Mouse (Mus musculus) forebrain, embryonic 11.5 days (tissue): ENCODE measurements around the gene Col18a1. TPM values are rescaled to one million over a fixed set of nuclear protein-coding genes. Genes with fewer than 3 reads are reported as not detected.

Source experiments
- ATAC-seq: fragments of 200-750 bp; cut with Nextera tagmentation; replicated peaks from 2 replicates; pipeline ENCODE4 v1.8.0; 2017; ENCODE audit warnings: moderate TSS enrichment; ENCODE audit not compliant: low FRiP score
- DNase-seq: peaks from one replicate; pipeline ENCODE4 v3.0.0-alpha.2; 2017; ENCODE audit warnings: low spot score
- H3K27ac ChIP-seq: fragments of 300-500 bp; sonication (generic); 2 replicates; pipeline ENCODE4 v1.5.1; 2014; ENCODE audit warnings: low read depth, low read length
- H3K27me3 ChIP-seq: fragments of 300-500 bp; sonication (generic); 2 replicates; pipeline ENCODE4 v1.6.1; 2014; ENCODE audit warnings: mild to moderate bottlenecking, low read length, mixed read lengths; ENCODE audit not compliant: control insufficient read depth, insufficient read depth
- H3K36me3 ChIP-seq: fragments of 300-500 bp; sonication (generic); 2 replicates; pipeline ENCODE4 v1.6.1; 2014; ENCODE audit warnings: mild to moderate bottlenecking, low read length, moderate library complexity, mixed read lengths; ENCODE audit not compliant: control insufficient read depth, insufficient read depth
- H3K4me1 ChIP-seq: fragments of 300-500 bp; sonication (generic); replicated peaks from 2 replicates; pipeline ENCODE4 v1.6.1; 2014; ENCODE audit warnings: low read length, mixed read lengths; ENCODE audit not compliant: control insufficient read depth, insufficient read depth
- H3K4me2 ChIP-seq: fragments of 300-500 bp; sonication (generic); 2 replicates; pipeline ENCODE4 v1.6.1; 2014; ENCODE audit warnings: low read depth, mild to moderate bottlenecking, low read length, moderate library complexity, mixed read lengths; ENCODE audit not compliant: severe bottlenecking
- H3K4me3 ChIP-seq: fragments of 300-500 bp; sonication (generic); 2 replicates; pipeline ENCODE4 v1.5.1; 2014; ENCODE audit warnings: low read depth, low read length
- H3K9ac ChIP-seq: fragments of 300-500 bp; sonication (generic); 2 replicates; pipeline ENCODE4 v1.6.1; 2014; ENCODE audit warnings: low read length
- H3K9me3 ChIP-seq: fragments of 300-500 bp; sonication (generic); 2 replicates; pipeline ENCODE4 v1.6.1; 2016; ENCODE audit warnings: low read length, mixed read lengths; ENCODE audit not compliant: control insufficient read depth
- WGBS: fragments of 180-500 bp; shearing (Covaris S2); extraction: QIAGEN DNeasy Blood & Tissue Kit; methylation state at CpG from one replicate; pipeline ENCODE4 v1.1.7; 2014; 5-methylcytosine and 5-hydroxymethylcytosine counted together
- polyA plus RNA-seq: library from polyadenylated mRNA; unstranded; fragments of >200 nt; fragmentation: Nextera tagmentation; extraction: Ambion mirVana; gene quantifications from 2 replicates; pipeline ENCODE4 v1.2.1, GENCODE M21; 2014

Gene Col18a1
- polyA plus RNA-seq, 1 experiment from 2014 or later: 86.7 TPM

DNA sequence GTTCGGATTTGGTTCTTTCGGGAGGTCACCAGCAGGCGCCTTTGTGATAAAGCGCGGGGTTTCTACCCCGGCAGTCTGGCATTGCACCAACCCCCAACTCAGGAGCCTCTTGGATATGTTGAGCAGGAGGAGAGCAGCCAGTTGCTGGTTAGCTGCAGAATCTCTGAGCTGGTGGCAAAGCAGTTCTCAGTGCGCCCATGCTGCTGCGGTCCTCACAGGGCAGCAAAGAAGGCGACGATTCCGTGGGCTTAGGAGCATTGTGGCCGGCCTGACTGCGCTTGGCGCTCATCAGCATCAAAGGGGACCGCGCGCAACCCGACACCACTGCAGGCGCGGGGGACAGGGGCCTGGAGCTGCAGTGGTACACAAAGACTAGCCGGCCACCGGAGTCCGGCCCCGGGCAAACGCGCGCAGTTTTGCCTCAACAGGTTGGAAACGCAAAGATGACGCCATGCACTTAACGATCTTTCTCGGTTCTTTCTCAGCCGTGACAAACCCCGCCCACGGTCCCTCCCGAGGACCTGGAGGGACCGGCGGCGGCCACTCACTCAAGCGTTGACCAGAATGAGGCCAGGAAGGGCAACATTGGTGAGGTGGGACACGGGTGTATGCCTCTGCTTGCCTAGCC is 916 bp downstream of the Col18a1 start:
- ATAC-seq (peak; percentile 80), DNase-seq (peak; percentile 89)
- H3K27me3 ChIP-seq: no peaks in the 10 kb centered on the region
- H3K4me3 ChIP-seq: peak overlapping the region; percentile 62
- H3K9ac ChIP-seq: peak overlapping the region; percentile 60
- H3K27ac ChIP-seq: peak overlapping the region; percentile 74
- H3K36me3 ChIP-seq: no peaks in the 10 kb centered on the region
- peaks cover 18% of the 10 kb centered on the region; the same call in 1 of the 2 replicates for H3K4me1 ChIP-seq
- peak overlapping the region; percentile 97 for H3K4me2 ChIP-seq
- no peaks in the 10 kb centered on the region for H3K9me3 ChIP-seq
- WGBS: 1% methylated on average over 40 of the region's 40 CpGs

DNA sequence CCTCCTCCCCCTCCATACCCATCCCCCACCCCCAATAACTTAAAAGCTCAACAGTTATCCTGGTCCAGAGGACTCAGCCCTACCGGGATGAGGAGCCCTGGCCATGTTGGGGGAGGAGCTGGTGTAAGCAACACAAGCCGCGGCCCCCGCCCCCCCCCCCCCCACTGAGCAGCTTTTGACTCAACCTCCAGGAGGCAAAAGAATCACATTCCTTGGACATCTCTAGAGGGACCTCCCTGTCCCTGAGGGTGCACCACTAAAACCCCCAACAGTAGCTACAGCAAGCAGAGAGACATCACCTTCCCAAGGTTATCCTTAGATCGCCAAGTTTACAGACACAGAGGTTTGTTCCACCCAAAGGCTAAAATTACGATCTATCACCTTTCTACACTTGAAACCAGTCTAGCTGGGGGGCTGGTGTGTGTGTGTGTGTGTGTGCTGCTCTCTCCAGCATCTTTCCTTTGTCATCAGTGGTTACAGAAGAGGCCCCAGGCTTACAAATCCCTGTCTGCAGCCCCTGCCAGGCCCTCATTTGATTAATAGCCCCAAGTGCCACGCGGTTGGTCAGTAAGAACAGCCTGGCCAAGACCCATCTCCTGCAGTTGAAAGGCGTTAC is 1.8 kb downstream of the Col18a1 start:
- Histone ChIP-seq H3K27me3 (no peaks in the 10 kb centered on the region), H3K4me2 (peak overlapping the region; percentile 97), H3K9ac (peak overlapping the region; percentile 60), H3K4me1 (peaks cover 18% of the 10 kb centered on the region; the same call in 1 of the 2 replicates), H3K36me3 (no peaks in the 10 kb centered on the region), H3K9me3 (no peaks in the 10 kb centered on the region), H3K4me3 (peak overlapping the region; percentile 62), H3K27ac (peak overlapping the region; percentile 74)
- ATAC-seq (peak; percentile 42), DNase-seq (peak; percentile 73)
- 0% methylated on average over 9 of the region's 9 CpGs for WGBS

DNA sequence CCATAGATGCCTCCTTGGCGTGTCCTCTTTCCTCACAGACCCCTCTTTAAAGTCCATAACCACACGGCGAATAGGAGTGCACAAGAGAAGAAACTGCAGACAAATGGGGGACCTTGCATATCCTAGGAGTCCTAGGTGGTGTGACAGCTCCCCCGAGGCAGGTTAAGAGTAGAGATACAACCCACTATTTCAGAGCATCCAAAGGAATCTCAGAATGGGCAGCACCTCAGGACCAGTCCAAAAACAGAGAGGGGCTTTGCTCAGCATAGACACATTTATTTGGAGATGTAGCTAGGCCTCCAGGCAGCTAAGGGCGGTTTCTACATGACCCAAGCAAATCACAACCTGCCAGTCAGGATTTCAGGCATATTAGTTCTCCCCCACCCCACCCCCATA is 2.3 kb downstream of the Col18a1 start:
- DNase-seq (no peak), ATAC-seq (no peak)
- Histone ChIP-seq H3K4me2 (peak overlapping the region; percentile 97), H3K27ac (no peak overlapping the region), H3K9ac (no peak overlapping the region; the same call in 1 of the 2 replicates), H3K4me1 (peaks cover 20% of the 10 kb centered on the region; the same call in 1 of the 2 replicates), H3K4me3 (peak overlapping the region; percentile 62; the same call in 1 of the 2 replicates), H3K9me3 (no peaks in the 10 kb centered on the region), H3K27me3 (no peaks in the 10 kb centered on the region), H3K36me3 (no peaks in the 10 kb centered on the region)
- WGBS: 13% methylated on average over 5 of the region's 5 CpGs

DNA sequence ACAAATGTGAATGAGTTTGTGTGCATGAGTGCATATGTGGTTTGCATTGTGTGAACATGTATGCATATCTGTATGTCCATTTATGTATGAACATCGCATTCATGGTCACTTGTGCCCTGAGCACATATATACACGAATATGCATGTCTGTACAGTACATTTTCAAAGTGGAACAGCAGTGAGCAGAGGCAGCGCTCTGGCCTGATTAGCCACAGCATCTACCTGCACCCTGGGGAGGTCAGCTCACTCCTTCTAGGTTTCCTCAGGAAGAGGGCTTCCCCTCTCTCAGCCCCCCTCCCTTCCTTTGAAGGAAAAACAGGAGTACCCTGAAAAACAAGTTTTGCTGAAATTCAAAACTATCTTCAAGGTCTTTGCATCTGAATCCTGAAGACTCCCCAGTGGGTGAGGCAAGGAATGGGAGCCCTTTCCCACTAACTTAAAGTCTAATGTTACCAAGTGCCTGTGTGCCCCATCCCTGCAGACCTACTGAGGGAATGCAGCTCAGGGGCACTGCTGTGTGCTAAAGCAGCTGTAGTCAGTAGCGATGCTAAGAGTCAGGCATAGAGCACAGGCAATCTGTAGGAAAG is 2.9 kb downstream of the Col18a1 start:
- Histone ChIP-seq H3K9me3 (no peaks in the 10 kb centered on the region), H3K4me2 (peak overlapping the region; percentile 24; the same call in 1 of the 2 replicates), H3K4me1 (peaks cover 21% of the 10 kb centered on the region; the same call in 1 of the 2 replicates), H3K4me3 (no peak overlapping the region), H3K27ac (no peak overlapping the region), H3K9ac (no peak overlapping the region; the same call in 1 of the 2 replicates), H3K36me3 (no peaks in the 10 kb centered on the region), H3K27me3 (no peaks in the 10 kb centered on the region)
- 44% methylated on average over 4 of the region's 4 CpGs for WGBS
- DNase-seq (no peak), ATAC-seq (no peak)

DNA sequence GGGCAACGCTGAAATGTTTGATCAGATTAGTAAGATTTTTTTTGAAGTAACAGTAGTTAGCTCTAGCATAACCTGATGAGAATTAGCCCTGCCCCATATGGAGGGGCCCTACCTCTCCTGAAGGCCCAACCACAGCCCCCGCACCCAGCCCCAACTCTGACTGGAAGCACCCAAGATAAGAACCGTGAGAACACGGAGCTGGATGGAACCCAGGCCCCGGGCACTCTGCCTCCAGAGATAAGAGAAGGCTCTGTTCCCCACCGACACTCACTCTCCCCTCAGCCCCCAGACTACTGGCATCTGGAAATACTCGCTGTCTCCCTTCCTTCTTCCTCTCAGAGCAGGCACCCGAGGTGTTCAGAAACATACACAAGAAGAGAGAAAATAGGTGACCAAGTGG is 6.8 kb downstream of the Col18a1 start:
- ATAC-seq (no peak), DNase-seq (peak; percentile 49)
- Histone ChIP-seq H3K4me1 (peaks cover 27% of the 10 kb centered on the region), H3K4me2 (no peak overlapping the region), H3K36me3 (no peaks in the 10 kb centered on the region), H3K4me3 (no peak overlapping the region), H3K27me3 (no peaks in the 10 kb centered on the region), H3K9ac (no peak overlapping the region), H3K27ac (no peak overlapping the region), H3K9me3 (no peaks in the 10 kb centered on the region)
- 78% methylated on average over 8 of the region's 8 CpGs for WGBS

DNA sequence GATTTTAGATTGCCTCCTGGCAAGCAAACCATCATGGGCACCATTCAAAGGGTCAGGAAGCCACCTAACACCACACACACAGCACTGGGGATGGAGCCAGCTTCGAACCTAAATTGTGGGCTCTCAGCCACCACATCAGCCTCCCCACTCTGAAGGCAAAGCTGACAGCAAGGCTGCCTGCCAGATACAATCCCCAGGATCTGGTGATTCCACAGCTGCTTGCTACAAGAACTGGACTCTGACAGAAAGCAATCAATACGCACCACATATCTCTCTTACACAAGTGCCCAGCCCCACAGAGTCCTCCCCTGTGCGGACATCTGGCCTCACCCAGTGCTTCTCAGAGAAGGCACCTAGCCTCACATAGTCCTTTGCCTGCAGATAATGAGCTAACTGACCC is 7.4 kb downstream of the Col18a1 start:
- Histone ChIP-seq H3K4me1 (peaks cover 24% of the 10 kb centered on the region), H3K27ac (0 out of 2 replicates have a peak overlapping the region, but pooled peaks have one; percentile 2), H3K4me3 (no peak overlapping the region), H3K27me3 (no peaks in the 10 kb centered on the region), H3K36me3 (no peaks in the 10 kb centered on the region), H3K9ac (no peak overlapping the region), H3K4me2 (no peak overlapping the region), H3K9me3 (no peaks in the 10 kb centered on the region)
- 62% methylated on average over 3 of the region's 3 CpGs for WGBS
- DNase-seq: peak; percentile 52
- ATAC-seq: no peak

DNA sequence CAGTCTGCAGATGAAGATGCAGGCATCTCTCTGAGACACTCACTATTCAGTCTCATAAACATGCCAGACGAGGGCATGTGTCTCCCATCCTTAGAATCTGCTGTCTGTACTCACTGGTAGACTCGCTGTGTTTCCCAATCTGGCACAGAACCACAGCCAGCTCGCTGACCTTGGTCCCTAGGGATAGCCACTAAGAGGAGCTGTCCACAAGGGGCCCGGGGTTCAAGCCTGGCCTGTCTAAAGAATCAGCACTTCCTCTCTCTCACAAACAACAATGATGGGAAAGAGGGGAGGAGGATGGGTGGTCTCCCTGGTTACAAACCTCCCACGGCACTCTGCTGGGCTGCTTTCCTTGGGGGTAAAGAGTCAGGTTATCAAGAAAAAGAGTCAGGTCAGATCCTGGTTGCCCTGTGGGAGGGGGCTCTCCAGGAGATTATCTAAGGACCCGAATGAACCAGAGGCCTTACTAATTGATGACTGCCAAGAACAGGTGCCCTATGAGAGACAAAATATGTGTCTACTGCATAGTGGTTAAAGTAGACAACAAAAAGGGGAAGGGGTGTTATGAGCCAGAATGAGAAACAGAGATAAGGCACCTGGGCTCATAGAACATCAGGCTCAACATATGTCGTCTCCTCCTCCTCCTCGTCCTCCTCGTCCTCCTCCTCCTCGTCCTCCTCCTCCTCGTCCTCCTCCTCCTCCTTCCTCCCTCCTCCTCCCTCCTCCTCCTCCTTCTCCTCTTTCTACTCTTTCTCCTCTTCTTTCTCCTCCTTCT is 8.9 kb downstream of the Col18a1 start:
- no peaks in the 10 kb centered on the region for H3K36me3 ChIP-seq
- H3K27me3 ChIP-seq: no peaks in the 10 kb centered on the region
- no peak overlapping the region for H3K9ac ChIP-seq
- H3K9me3 ChIP-seq: no peaks in the 10 kb centered on the region
- H3K27ac ChIP-seq: no peak overlapping the region
- H3K4me1 ChIP-seq: peaks cover 18% of the 10 kb centered on the region
- peak; percentile 55 for DNase-seq
- ATAC-seq: no peak
- WGBS: 27% methylated on average over 11 of the region's 11 CpGs
- H3K4me3 ChIP-seq: no peak overlapping the region
- H3K4me2 ChIP-seq: no peak overlapping the region

DNA sequence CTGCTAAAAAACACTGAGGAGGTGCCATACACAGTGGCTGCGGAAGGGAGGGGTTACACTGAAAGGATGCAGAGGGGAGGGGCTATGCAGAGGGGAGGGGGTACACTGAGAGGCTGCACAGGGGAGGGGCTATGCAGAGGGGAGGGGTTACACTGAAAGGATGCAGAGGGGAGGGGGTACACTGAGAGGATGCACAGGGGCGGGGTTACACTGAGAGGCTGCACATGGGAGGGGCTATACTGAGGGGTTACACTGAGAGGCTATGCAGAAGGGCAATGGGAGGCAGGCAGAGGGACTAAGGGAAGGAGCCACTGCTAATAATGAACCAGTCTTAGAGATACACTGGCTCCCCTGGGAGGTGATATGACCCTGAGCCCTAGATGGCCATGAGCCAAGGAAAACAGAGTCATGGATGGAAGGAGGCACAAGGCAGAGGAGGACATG is 14.1 kb downstream of the Col18a1 start:
- Histone ChIP-seq H3K27me3 (no peaks in the 10 kb centered on the region), H3K4me2 (no peak overlapping the region; the same call in 1 of the 2 replicates), H3K9me3 (no peaks in the 10 kb centered on the region), H3K4me1 (peaks cover 29% of the 10 kb centered on the region), H3K9ac (no peak overlapping the region), H3K27ac (peak overlapping the region; percentile 93), H3K36me3 (no peaks in the 10 kb centered on the region), H3K4me3 (no peak overlapping the region)
- ATAC-seq (peak; percentile 84), DNase-seq (peak; percentile 90)
- WGBS: 14% methylated on average over 2 of the region's 2 CpGs
